Mouse (Mus musculus): ENCODE results near the gene Clcn5. TPM values are rescaled to one million over a fixed set of nuclear protein-coding genes. Genes with fewer than 3 reads are reported as not detected.

Clcn5 gene
- polyA plus RNA-seq, 1 experiment from 2014 or later, result 8.4 TPM

- H3K9me3 ChIP-seq, result no peaks in the 10 kb centered on the region
- H3K9ac ChIP-seq, result no peak overlapping the region
- no peak overlapping the region for H3K4me2 ChIP-seq
- ATAC-seq (ENCODE audit: low read depth), result no peak
- H3K36me3 ChIP-seq, result no peaks in the 10 kb centered on the region
- 89% methylated on average over 2 of the region's 2 CpGs for WGBS
- H3K27me3 ChIP-seq, result no peaks in the 10 kb centered on the region
- H3K4me1 ChIP-seq (replicated peaks), result no peaks in the 10 kb centered on the region
- no peak overlapping the region for H3K27ac ChIP-seq (replicated peaks)
- H3K4me3 ChIP-seq, result no peak overlapping the region
Observed at GRCm38 (mm10) chrX:7287051-7287734, 32.0 kb downstream of the Clcn5 start.

DNA sequence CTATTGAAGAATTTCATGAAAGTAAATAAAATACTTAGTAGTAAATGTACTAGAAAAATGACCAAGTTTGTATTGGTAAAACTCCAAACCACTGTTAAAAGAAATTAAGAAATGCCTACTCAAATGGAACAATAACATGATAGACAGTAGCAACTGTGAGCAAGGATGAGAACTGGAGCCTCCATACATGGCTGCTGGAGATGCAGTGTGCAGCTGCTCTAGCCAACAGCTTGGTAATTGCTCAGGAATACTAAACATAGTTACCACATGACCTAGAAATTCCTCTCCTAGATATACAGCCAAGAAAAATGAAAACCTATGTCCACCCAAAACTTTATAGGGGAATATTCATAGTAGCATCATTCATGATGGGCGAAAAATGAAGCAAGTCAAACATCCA is 36.5 kb downstream of the Clcn5 start:
- H3K4me2 ChIP-seq, result no peak overlapping the region
- no peak overlapping the region for H3K4me3 ChIP-seq
- H3K9ac ChIP-seq, result no peak overlapping the region
- no peak for ATAC-seq (ENCODE audit: low read depth)
- H3K27me3 ChIP-seq, result no peaks in the 10 kb centered on the region
- no peaks in the 10 kb centered on the region for H3K9me3 ChIP-seq
- no peaks in the 10 kb centered on the region for H3K36me3 ChIP-seq
- H3K27ac ChIP-seq (replicated peaks), result no peak overlapping the region
- no peaks in the 10 kb centered on the region for H3K4me1 ChIP-seq (replicated peaks)
- 67% methylated on average over 1 of the region's 1 CpGs for WGBS

- Histone ChIP-seq H3K9ac (no peak overlapping the region), H3K36me3 (no peaks in the 10 kb centered on the region), H3K9me3 (no peaks in the 10 kb centered on the region), H3K4me2 (no peak overlapping the region), H3K27me3 (no peaks in the 10 kb centered on the region), H3K27ac (replicated peaks) (no peak overlapping the region), H3K4me1 (replicated peaks) (no peaks in the 10 kb centered on the region), H3K4me3 (no peak overlapping the region)
- WGBS, result 60% methylated on average over 5 of the region's 5 CpGs
- no peak for ATAC-seq (ENCODE audit: low read depth)
Observed at GRCm38 (mm10) chrX:7279722-7280121, 39.4 kb downstream of the Clcn5 start.

DNA sequence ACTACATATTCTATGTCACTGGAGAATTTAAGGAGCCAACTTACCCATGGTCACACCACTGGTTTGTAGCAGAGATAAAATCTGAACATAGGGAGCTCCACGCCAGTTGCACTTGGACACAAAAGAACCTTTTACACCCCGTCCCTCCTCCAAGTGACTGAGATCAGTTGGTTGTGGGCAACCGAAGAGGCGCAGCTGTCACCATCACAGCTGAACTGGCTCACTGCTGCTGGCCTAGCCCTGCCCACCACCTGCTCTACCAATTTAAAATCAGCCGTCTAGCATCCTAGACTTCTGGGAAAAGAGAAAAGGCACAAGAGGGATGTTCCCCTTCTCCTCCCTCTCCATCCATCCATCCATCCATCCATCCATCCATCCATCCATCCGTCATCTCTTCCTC is 42.6 kb downstream of the Clcn5 start:
- Histone ChIP-seq H3K9ac (no peak overlapping the region), H3K4me3 (no peak overlapping the region), H3K4me2 (no peak overlapping the region), H3K9me3 (no peaks in the 10 kb centered on the region), H3K4me1 (replicated peaks) (no peaks in the 10 kb centered on the region), H3K36me3 (no peaks in the 10 kb centered on the region), H3K27me3 (no peaks in the 10 kb centered on the region), H3K27ac (replicated peaks) (no peak overlapping the region)
- no peak for ATAC-seq (ENCODE audit: low read depth)
- WGBS, result 65% methylated on average over 6 of the region's 6 CpGs

- Histone ChIP-seq H3K27ac (replicated peaks) (no peak overlapping the region), H3K9me3 (no peaks in the 10 kb centered on the region), H3K27me3 (no peaks in the 10 kb centered on the region), H3K4me2 (no peak overlapping the region), H3K36me3 (no peaks in the 10 kb centered on the region), H3K4me1 (replicated peaks) (no peaks in the 10 kb centered on the region), H3K4me3 (no peak overlapping the region), H3K9ac (no peak overlapping the region)
- WGBS, result 96% methylated on average over 5 of the region's 5 CpGs
- no peak for ATAC-seq (ENCODE audit: low read depth)
Observed at GRCm38 (mm10) chrX:7261149-7261548, 58.0 kb downstream of the Clcn5 start.

GRCm38 (mm10) chrX:7260400-7261113 is 58.6 kb downstream of the Clcn5 start:
- Histone ChIP-seq H3K36me3 (no peaks in the 10 kb centered on the region), H3K27me3 (no peaks in the 10 kb centered on the region), H3K4me1 (replicated peaks) (no peaks in the 10 kb centered on the region), H3K9me3 (no peaks in the 10 kb centered on the region), H3K4me2 (no peak overlapping the region), H3K4me3 (no peak overlapping the region), H3K27ac (replicated peaks) (no peak overlapping the region), H3K9ac (no peak overlapping the region)
- no peak for ATAC-seq (ENCODE audit: low read depth)
- 86% methylated on average over 5 of the region's 5 CpGs for WGBS

GRCm38 (mm10) chrX:7259718-7260117 is 59.4 kb downstream of the Clcn5 start:
- H3K9ac ChIP-seq, result no peak overlapping the region
- no peak overlapping the region for H3K27ac ChIP-seq (replicated peaks)
- no peaks in the 10 kb centered on the region for H3K36me3 ChIP-seq
- no peak overlapping the region for H3K4me2 ChIP-seq
- H3K4me1 ChIP-seq (replicated peaks), result no peaks in the 10 kb centered on the region
- H3K27me3 ChIP-seq, result no peaks in the 10 kb centered on the region
- WGBS, result 86% methylated on average over 3 of the region's 3 CpGs
- no peak for ATAC-seq (ENCODE audit: low read depth)
- H3K9me3 ChIP-seq, result no peaks in the 10 kb centered on the region
- H3K4me3 ChIP-seq, result no peak overlapping the region

DNA sequence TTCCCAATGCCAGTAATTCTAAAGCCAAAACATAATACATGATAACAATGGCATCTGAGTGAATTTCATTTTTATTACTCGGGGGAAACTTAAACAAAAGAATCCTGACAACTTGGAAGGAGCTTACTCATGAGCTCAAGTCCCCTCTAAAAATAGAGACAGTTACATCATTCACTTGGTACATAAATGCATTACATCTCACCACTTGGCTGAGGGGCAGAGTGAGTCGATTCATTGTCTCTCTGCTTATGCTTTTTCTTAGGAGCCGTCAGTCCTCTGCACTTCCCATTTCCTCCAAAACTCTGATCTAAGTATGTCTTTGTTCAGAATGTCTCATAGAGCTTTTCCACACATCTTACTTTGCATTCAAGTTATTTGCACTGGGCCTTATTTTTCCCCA is 63.1 kb downstream of the Clcn5 start:
- 79% methylated on average over 3 of the region's 3 CpGs for WGBS
- ATAC-seq (ENCODE audit: low read depth), result no peak
- Histone ChIP-seq H3K4me3 (no peak overlapping the region), H3K27ac (replicated peaks) (no peak overlapping the region), H3K4me1 (replicated peaks) (no peaks in the 10 kb centered on the region), H3K36me3 (no peaks in the 10 kb centered on the region), H3K9me3 (no peaks in the 10 kb centered on the region), H3K9ac (no peak overlapping the region), H3K27me3 (no peaks in the 10 kb centered on the region), H3K4me2 (no peak overlapping the region)

DNA sequence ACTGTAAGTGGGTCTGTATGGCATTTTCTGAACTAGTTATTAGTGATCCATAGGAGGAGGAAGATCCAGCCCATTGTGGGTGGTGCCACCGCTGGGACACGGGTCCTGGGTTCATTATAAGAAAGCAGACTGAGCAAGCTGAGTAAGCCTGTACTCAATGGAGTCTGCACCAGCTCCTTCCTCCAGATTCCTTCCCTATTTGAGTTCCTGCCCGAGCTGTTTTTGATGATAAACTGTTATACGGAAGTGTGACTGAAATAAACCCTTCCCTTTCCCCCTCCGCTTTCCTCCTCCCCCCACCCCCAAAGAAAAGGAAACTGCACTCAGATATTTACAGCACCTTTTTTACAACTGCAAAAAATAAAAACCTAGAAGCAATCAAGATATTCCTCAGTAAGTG is 115.1 kb downstream of the Clcn5 start:
- no peak overlapping the region for H3K27ac ChIP-seq (replicated peaks)
- H3K4me3 ChIP-seq, result no peak overlapping the region
- no peaks in the 10 kb centered on the region for H3K4me1 ChIP-seq (replicated peaks)
- H3K27me3 ChIP-seq, result no peaks in the 10 kb centered on the region
- H3K9me3 ChIP-seq, result no peaks in the 10 kb centered on the region
- H3K36me3 ChIP-seq, result no peaks in the 10 kb centered on the region
- 68% methylated on average over 5 of the region's 5 CpGs for WGBS
- H3K9ac ChIP-seq, result no peak overlapping the region
- ATAC-seq (ENCODE audit: low read depth), result no peak
- no peak overlapping the region for H3K4me2 ChIP-seq

DNA sequence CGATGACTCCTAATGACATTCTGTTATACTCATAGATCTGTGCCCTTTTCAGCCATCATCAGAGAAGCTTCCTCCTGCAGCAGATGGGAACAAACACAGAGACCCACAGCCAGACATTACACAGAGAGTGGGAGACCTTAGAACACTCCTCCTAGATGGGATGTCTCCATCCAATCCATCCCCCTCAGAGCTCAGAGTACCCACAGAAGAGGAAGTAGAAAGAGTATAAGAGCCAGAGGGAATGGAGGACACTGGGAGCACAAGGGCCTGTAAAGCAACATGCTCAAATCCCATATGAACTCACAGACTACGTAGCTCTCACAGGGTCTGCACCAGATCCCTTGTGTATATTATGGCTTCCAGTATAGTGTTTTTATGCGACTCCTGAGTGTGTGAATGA is 115.6 kb downstream of the Clcn5 start:
- no peak overlapping the region for H3K27ac ChIP-seq (replicated peaks)
- H3K4me3 ChIP-seq, result no peak overlapping the region
- no peaks in the 10 kb centered on the region for H3K4me1 ChIP-seq (replicated peaks)
- ATAC-seq (ENCODE audit: low read depth), result no peak
- H3K36me3 ChIP-seq, result no peaks in the 10 kb centered on the region
- H3K9ac ChIP-seq, result no peak overlapping the region
- H3K4me2 ChIP-seq, result no peak overlapping the region
- whole genome bisulfite sequencing, result 84% methylated on average over 3 of the region's 3 CpGs
- no peaks in the 10 kb centered on the region for H3K27me3 ChIP-seq
- no peaks in the 10 kb centered on the region for H3K9me3 ChIP-seq

DNA sequence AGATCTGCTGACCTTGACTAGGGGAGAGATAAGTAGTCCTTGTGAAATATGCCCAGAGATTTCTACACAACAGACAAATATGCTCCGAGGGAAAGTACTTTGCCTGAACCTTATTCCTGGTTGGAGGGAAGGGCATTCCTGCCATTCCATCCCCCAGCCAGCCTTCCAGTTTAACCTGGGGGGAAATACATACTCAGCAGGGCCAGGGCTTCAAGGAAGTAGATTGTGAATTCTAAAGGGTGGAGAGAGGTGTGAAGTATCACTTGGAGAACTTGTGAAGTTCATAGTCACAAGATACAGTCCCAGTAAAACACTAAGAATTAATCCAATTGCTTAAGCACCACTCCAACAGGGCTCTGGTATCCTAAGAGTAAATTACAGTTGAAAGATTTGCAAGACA is 121.3 kb downstream of the Clcn5 start:
- ATAC-seq (ENCODE audit: low read depth), result no peak
- Histone ChIP-seq H3K27me3 (no peaks in the 10 kb centered on the region), H3K4me1 (replicated peaks) (no peaks in the 10 kb centered on the region), H3K9me3 (no peaks in the 10 kb centered on the region), H3K4me2 (no peak overlapping the region), H3K9ac (no peak overlapping the region), H3K4me3 (no peak overlapping the region), H3K27ac (replicated peaks) (no peak overlapping the region), H3K36me3 (no peaks in the 10 kb centered on the region)
- 70% methylated on average over 1 of the region's 1 CpGs for WGBS

- Histone ChIP-seq H3K9me3 (no peaks in the 10 kb centered on the region), H3K36me3 (no peaks in the 10 kb centered on the region), H3K27ac (replicated peaks) (no peak overlapping the region), H3K4me3 (no peak overlapping the region), H3K27me3 (no peaks in the 10 kb centered on the region), H3K4me2 (no peak overlapping the region), H3K9ac (no peak overlapping the region), H3K4me1 (replicated peaks) (peaks cover 9% of the 10 kb centered on the region)
- 82% methylated on average over 4 of the region's 4 CpGs for WGBS
- ATAC-seq (ENCODE audit: low read depth), result no peak
Observed at GRCm38 (mm10) chrX:7190816-7191215, 128.3 kb downstream of the Clcn5 start.
